Mouse (Mus musculus): ENCODE data around the gene Kifap3. TPM values are rescaled to one million over a fixed set of nuclear protein-coding genes. Genes with fewer than 3 reads are reported as not detected.
A peak's percentile ranks its signal among the peaks of the same experiment; 100 is the strongest.

Kifap3 gene
- polyA plus RNA-seq, 1 experiment from 2014 or later: 26.8 TPM

DNA sequence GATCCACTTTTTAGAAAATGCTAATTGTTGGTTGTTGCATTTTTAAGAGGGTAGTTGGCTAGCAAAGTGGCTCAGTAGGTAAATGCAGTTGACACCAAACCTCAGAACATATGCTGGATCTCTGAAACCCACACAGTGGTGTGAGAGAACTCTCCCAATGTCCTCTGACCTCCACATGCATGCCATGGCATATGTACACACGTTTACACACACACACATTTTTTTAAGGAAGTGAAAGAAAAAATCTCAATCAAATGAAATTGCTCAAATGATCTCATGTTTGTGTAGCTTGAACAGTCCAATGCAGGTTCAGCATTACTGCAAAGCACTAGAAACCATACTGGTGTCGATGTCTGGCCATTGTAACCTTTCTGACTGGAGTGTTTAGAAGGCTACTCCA, 120.2 kb downstream of the Kifap3 start:
- no peaks in the 10 kb centered on the region for H3K36me3 ChIP-seq
- H3K4me2 ChIP-seq: no peak overlapping the region
- H3K4me1 ChIP-seq: no peaks in the 10 kb centered on the region
- H3K9me3 ChIP-seq: no peaks in the 10 kb centered on the region
- no peak for ATAC-seq (ENCODE audit: insufficient read depth, low FRiP score, low read depth)
- no peak overlapping the region for H3K4me3 ChIP-seq (replicated peaks)
- no peak overlapping the region for H3K9ac ChIP-seq
- H3K27ac ChIP-seq: no peak overlapping the region
- H3K27me3 ChIP-seq (replicated peaks): no peaks in the 10 kb centered on the region
- 80% methylated on average over 2 of the region's 2 CpGs for WGBS

DNA sequence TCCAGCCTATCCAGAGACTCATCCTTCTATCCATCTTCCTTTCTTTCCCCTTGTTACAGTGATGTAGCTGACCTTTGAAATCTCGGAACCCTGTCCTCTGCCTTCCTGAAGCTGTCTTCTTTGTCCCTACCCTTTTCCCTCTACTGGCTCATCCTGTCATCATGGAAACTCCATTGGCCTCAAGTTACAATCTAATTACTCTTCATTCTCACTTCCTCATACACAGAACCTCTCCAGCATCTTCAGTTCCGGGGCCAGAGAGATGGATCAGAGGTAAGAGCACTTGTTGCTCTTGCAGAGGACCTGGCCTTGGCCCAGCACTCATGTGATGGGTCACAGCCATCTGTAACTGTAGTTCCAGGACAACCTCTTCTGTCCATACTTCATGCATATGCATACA, 120.8 kb downstream of the Kifap3 start:
- Histone ChIP-seq H3K4me2 (no peak overlapping the region), H3K4me3 (replicated peaks) (no peak overlapping the region), H3K9me3 (no peaks in the 10 kb centered on the region), H3K27me3 (replicated peaks) (no peaks in the 10 kb centered on the region), H3K9ac (no peak overlapping the region), H3K36me3 (no peaks in the 10 kb centered on the region), H3K4me1 (no peaks in the 10 kb centered on the region), H3K27ac (no peak overlapping the region)
- ATAC-seq (ENCODE audit: insufficient read depth, low FRiP score, low read depth): no peak
- WGBS: 78% methylated on average over 2 of the region's 2 CpGs

DNA sequence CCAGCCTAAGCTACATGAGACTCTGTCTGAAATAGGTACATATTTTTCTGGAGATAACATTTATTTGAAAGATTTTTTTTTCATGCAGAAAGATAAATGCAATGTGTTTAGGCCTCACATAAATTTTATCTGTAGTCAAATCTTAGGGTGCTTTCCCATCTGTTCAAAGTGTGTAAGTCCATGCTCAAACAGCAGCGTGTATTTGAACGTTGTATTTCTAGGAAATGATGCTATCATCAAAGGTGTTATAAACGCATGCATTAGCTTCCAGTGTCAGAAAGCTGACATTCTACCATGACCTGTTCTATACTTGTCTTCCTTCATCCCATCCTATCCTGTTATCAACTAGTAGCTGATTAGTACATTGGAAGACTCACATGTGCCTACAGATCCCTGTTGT, 124.0 kb downstream of the Kifap3 start:
- Histone ChIP-seq H3K9me3 (no peaks in the 10 kb centered on the region), H3K4me1 (peaks cover 3% of the 10 kb centered on the region; the same call in 1 of the 2 replicates), H3K4me3 (replicated peaks) (no peak overlapping the region), H3K4me2 (no peak overlapping the region), H3K36me3 (no peaks in the 10 kb centered on the region), H3K9ac (no peak overlapping the region), H3K27me3 (replicated peaks) (no peaks in the 10 kb centered on the region), H3K27ac (no peak overlapping the region)
- WGBS: 89% methylated on average over 3 of the region's 3 CpGs
- no peak for ATAC-seq (ENCODE audit: insufficient read depth, low FRiP score, low read depth)

DNA sequence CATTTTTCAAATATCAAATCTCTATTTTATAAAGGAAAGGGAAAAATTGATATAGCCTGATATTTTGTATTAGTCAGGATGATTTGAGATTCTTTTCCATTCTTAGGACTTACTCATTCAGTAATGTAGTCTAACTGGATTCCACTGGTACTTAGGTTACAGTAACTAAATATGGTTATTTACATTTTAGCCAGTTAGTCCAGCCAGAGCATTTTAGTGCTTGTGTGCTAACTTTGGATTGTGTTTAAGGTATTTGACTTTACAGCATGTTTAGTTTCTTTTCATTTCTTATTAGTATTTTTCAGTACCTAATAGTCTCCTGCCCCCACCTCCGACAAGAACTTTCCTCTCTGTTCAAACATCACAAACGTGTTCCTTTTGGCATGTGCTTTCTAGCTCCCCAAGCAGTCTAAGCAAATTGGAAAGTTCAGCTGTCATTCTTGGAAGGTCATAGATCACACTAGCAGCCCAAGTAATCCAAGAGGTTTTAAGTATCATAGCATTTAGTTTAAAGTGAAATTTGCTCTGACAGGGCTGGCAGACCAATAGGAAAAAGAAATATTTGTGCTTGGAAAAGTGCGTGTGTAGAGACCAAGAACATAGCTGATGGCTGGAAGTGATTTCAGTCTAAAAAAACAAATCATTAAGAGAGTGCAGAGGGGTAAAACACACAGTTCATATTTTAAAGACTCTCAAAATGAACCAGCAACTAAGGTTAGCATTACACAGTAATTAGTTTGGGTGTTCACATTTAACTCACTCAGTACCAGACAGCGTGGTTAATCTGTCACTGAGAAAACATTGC, 127.8 kb downstream of the Kifap3 start:
- H3K36me3 ChIP-seq: no peaks in the 10 kb centered on the region
- H3K27me3 ChIP-seq (replicated peaks): no peaks in the 10 kb centered on the region
- H3K27ac ChIP-seq: no peak overlapping the region
- 33% methylated on average over 4 of the region's 4 CpGs for WGBS
- no peak overlapping the region for H3K4me3 ChIP-seq (replicated peaks)
- no peaks in the 10 kb centered on the region for H3K9me3 ChIP-seq
- H3K4me1 ChIP-seq: peaks cover 3% of the 10 kb centered on the region; the same call in 1 of the 2 replicates
- no peak for ATAC-seq (ENCODE audit: insufficient read depth, low FRiP score, low read depth)
- no peak overlapping the region for H3K9ac ChIP-seq
- no peak overlapping the region for H3K4me2 ChIP-seq

DNA sequence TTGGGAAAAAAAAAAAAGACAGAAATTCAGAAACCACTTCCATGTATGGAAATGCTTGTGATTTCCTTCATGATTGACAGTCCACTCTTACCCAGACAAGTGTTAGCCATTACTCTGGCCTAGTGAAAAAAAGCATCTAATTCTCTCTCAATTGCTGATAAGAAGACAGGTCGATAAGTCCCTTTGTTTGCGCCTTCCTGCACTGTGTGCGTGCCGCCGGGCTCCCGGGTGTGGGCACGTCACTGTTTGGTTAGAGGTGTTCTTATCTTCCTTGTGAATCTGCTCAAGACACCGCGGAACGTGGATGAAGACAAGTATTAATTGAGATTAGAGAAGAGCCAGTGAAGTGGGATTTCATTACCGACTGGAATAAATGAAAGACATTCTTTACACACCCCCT, 129.0 kb downstream of the Kifap3 start:
- no peak overlapping the region for H3K9ac ChIP-seq
- H3K4me2 ChIP-seq: no peak overlapping the region
- no peak overlapping the region for H3K27ac ChIP-seq
- H3K27me3 ChIP-seq (replicated peaks): no peaks in the 10 kb centered on the region
- no peaks in the 10 kb centered on the region for H3K9me3 ChIP-seq
- H3K4me3 ChIP-seq (replicated peaks): no peak overlapping the region
- no peaks in the 10 kb centered on the region for H3K36me3 ChIP-seq
- ATAC-seq (ENCODE audit: insufficient read depth, low FRiP score, low read depth): no peak
- H3K4me1 ChIP-seq: peaks cover 3% of the 10 kb centered on the region; the same call in 1 of the 2 replicates
- WGBS: 37% methylated on average over 11 of the region's 11 CpGs

DNA sequence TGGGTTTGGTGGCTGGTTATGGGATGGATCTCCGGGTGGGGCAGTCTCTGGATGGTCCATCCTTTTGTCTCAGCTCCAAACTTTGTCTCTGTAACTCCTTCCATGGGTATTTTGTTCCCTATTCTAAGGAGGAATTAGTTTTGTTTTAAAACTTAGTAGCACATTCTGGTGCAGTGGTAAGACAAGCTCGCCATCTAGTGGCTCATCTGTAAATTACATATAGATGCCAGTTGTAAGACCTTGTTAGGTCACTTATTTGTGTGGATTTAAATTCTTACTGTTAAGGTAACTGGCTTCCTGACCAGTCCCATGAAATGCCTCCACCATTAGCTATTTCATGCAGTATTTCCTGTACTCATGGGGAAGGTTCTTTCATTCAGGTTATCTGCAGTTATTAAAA, 131.0 kb downstream of the Kifap3 start:
- H3K9ac ChIP-seq: no peak overlapping the region
- H3K36me3 ChIP-seq: no peaks in the 10 kb centered on the region
- H3K9me3 ChIP-seq: no peaks in the 10 kb centered on the region
- no peak overlapping the region for H3K4me3 ChIP-seq (replicated peaks)
- ATAC-seq (ENCODE audit: insufficient read depth, low FRiP score, low read depth): peak; percentile 50; the same call in 1 of the 2 replicates
- H3K4me1 ChIP-seq: peaks cover 3% of the 10 kb centered on the region; the same call in 1 of the 2 replicates
- 4% methylated on average over 2 of the region's 2 CpGs for WGBS
- H3K27me3 ChIP-seq (replicated peaks): no peaks in the 10 kb centered on the region
- H3K27ac ChIP-seq: no peak overlapping the region
- no peak overlapping the region for H3K4me2 ChIP-seq

DNA sequence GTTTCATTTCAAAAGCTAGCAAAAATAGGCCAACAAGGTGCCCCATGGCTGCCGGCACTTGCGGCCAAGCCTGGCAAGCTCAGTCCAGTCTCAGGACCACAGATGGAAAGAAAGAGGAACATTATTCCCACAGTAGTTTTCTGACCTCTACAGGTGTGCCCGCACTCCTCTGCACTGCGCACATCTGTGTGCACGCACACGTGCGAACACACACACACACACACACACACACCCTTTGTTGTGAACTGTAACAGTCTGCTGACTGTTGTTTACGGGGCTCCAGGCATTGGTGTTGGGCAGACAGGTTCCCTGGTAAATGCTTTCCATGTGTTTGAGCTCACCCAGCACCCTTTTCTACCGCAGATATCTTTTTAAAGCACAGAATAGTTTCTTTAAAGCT, 131.4 kb downstream of the Kifap3 start:
- Histone ChIP-seq H3K9me3 (no peaks in the 10 kb centered on the region), H3K4me3 (replicated peaks) (no peak overlapping the region), H3K27ac (no peak overlapping the region), H3K9ac (no peak overlapping the region), H3K27me3 (replicated peaks) (no peaks in the 10 kb centered on the region), H3K4me2 (no peak overlapping the region), H3K4me1 (peaks cover 3% of the 10 kb centered on the region; the same call in 1 of the 2 replicates), H3K36me3 (no peaks in the 10 kb centered on the region)
- no peak for ATAC-seq (ENCODE audit: insufficient read depth, low FRiP score, low read depth)
- WGBS: 89% methylated on average over 9 of the region's 9 CpGs

DNA sequence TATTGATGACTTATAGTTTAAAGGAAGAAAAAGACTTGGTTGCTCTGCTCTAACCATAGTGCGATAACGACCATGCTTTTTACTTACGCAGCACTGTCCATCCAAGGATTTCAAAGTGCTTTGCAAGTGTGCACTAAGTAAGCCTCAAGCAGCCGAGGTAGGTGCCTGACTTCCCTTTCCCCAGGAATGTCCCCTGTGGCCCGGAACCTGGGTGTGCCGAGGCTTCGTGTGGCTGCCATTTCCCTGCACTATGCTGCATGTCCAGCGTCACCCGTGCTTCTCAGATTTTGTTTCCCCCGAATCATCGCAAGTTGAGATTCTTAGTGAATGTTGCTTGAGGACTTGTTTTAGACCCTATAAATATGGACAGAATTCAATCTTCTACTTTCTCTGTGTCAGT, 132.6 kb downstream of the Kifap3 start:
- ATAC-seq (ENCODE audit: insufficient read depth, low FRiP score, low read depth): no peak
- Histone ChIP-seq H3K4me3 (replicated peaks) (no peak overlapping the region), H3K4me1 (peaks cover 3% of the 10 kb centered on the region; the same call in 1 of the 2 replicates), H3K27me3 (replicated peaks) (no peaks in the 10 kb centered on the region), H3K36me3 (no peaks in the 10 kb centered on the region), H3K27ac (no peak overlapping the region), H3K9ac (no peak overlapping the region), H3K4me2 (no peak overlapping the region), H3K9me3 (no peaks in the 10 kb centered on the region)
- WGBS: 92% methylated on average over 11 of the region's 11 CpGs

DNA sequence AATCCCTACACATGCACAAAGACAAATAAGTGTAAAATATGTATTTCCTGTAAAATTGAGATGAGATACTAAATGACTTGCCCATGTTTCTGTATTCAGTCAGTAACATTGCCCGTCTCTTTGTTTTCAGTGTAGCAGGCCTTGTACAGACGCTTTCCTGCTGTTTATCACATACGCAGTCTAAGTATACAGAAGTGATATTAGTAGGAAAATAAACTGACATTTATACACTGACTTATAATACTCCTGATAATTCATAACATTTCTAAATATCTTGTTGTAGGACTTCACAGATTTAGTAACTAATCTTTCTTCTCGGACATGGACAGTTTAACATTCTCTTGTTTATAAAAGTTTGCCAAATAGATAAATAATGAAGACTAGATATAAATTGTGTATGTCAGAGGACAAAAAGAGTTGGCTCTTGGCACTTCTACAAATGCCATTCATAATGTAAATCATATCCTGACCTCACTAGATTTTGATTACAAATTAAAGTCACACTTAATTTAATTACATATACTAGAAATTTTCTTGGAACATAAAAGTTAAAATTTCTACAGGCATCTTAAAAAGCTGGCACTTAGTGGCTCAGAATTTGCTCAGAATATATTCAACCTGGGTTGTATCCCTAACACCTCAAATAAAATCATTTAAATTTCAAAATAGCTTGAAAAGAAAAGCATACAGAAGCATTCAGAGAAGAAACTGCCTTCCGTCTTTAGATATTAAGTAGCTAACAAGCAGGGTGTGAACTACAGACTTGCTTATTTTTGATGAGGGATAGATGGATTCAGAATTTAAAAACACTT, 138.2 kb downstream of the Kifap3 start:
- H3K27me3 ChIP-seq (replicated peaks): no peaks in the 10 kb centered on the region
- H3K27ac ChIP-seq: no peak overlapping the region
- no peak for ATAC-seq (ENCODE audit: insufficient read depth, low FRiP score, low read depth)
- no peak overlapping the region for H3K4me2 ChIP-seq
- no peak overlapping the region for H3K4me3 ChIP-seq (replicated peaks)
- no peaks in the 10 kb centered on the region for H3K36me3 ChIP-seq
- 48% methylated on average over 5 of the region's 5 CpGs for WGBS
- H3K9me3 ChIP-seq: no peaks in the 10 kb centered on the region
- H3K9ac ChIP-seq: no peak overlapping the region
- H3K4me1 ChIP-seq: no peaks in the 10 kb centered on the region

DNA sequence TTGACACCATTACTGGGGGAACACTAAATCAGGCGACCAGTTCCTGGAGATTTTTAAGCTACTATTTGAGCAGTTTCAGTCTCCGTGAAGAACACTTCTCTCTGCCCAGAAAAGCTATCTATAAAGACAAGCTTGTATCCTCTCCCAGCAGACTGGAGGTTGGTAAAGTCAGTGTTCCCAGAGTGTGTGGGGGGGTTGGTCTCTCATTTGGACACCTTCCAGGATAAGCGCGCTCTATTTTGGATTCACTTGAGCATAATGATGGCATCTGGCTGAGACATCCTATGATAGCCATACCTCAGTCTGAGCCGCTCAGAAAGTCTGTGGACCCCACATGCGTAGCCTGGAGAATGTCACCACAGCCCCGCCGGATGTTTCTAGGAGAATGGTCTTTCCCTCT, 144.7 kb downstream of the Kifap3 start:
- no peaks in the 10 kb centered on the region for H3K9me3 ChIP-seq
- H3K27me3 ChIP-seq (replicated peaks): no peaks in the 10 kb centered on the region
- no peak overlapping the region for H3K9ac ChIP-seq
- H3K4me1 ChIP-seq: no peaks in the 10 kb centered on the region
- H3K4me2 ChIP-seq: no peak overlapping the region
- no peak overlapping the region for H3K4me3 ChIP-seq (replicated peaks)
- ATAC-seq (ENCODE audit: insufficient read depth, low FRiP score, low read depth): no peak
- H3K36me3 ChIP-seq: no peaks in the 10 kb centered on the region
- H3K27ac ChIP-seq: no peak overlapping the region
- 78% methylated on average over 8 of the region's 8 CpGs for WGBS

DNA sequence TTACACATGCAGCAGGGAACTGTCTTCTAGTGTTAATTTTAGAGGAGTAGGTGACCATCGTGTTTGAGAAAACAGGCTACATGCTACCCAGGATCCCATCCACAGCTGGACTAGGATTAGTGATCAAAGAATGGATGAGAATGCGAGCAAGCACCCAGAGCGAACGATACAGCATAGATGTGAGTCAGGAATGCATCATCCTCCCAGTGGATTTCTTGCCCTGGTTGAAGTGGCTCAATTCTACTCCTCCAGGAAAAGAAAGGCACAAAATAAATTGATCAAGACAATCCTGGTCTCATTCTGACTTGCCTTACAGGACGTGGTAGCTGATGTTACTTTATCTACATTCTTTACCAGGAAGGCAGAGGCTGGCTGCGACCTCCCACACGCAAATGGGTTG, 149.5 kb downstream of the Kifap3 start, which contains the start of gene Scyl3:
TSS of gene Scyl3 (plus strand) at position 255 of the 400 bp plus-strand sequence.
- peaks cover 11% of the 10 kb centered on the region for H3K4me1 ChIP-seq
- ATAC-seq (ENCODE audit: insufficient read depth, low FRiP score, low read depth): no peak
- peak within 1 kb of the TSS; percentile 93 for H3K4me3 ChIP-seq (replicated peaks)
- 67% methylated on average over 7 of the region's 7 CpGs for WGBS
- H3K27ac ChIP-seq: peak within 1 kb of the TSS; percentile 76
- H3K36me3 ChIP-seq: no peaks in the 10 kb centered on the region
- H3K9ac ChIP-seq: peak within 1 kb of the TSS; percentile 83
- no peaks in the 10 kb centered on the region for H3K9me3 ChIP-seq
- H3K4me2 ChIP-seq: peak within 1 kb of the TSS; percentile 71
- H3K27me3 ChIP-seq (replicated peaks): no peaks in the 10 kb centered on the region
